Mouse (Mus musculus) myocyte (in vitro differentiated cells): ENCODE measurements around the gene Trib3. TPM values are rescaled to one million over a fixed set of nuclear protein-coding genes. Genes with fewer than 3 reads are reported as not detected.

ENCODE experiments used
- H3K27me3 ChIP-seq: one replicate; pipeline ENCODE4 v1.6.1; 2011; ENCODE audit not compliant: control insufficient read depth, insufficient read depth, insufficient read length
- H3K36me3 ChIP-seq: one replicate; pipeline ENCODE4 v1.6.1; 2011; ENCODE audit not compliant: control insufficient read depth, insufficient read depth
- H3K4me2 ChIP-seq: one replicate; pipeline ENCODE4 v1.6.1; 2011; ENCODE audit warnings: low read depth, control low read depth
- H3K4me3 ChIP-seq: one replicate; pipeline ENCODE4 v1.5.1; 2011; ENCODE audit warnings: mild to moderate bottlenecking, control low read depth, moderate library complexity
- H3K79me2 ChIP-seq: one replicate; pipeline ENCODE4 v1.6.1; 2011; ENCODE audit not compliant: control insufficient read depth, insufficient read depth
- H3ac ChIP-seq: one replicate; pipeline ENCODE4 v1.6.1; 2011; ENCODE audit not compliant: control insufficient read depth, insufficient read length
- CEBPB ChIP-seq: IDR thresholded peaks from 2 replicates; pipeline ENCODE4 v1.6.1; 2011; ENCODE audit warnings: mild to moderate bottlenecking, moderate library complexity; ENCODE audit not compliant: poor library complexity, insufficient read depth, severe bottlenecking
- E2F4 ChIP-seq: IDR thresholded peaks from one replicate; pipeline ENCODE4 v1.6.1; 2011; ENCODE audit warnings: mild to moderate bottlenecking, control low read depth, moderate library complexity; ENCODE audit not compliant: insufficient read depth
- MAX ChIP-seq: IDR thresholded peaks from one replicate; pipeline ENCODE4 v1.6.1; 2011; ENCODE audit warnings: low read depth, mild to moderate bottlenecking, control low read depth
- MYOD1 ChIP-seq, 3 experiments: IDR thresholded peaks; one replicate each; pipeline ENCODE4 v1.6.1; 2011; ENCODE audit warnings: control low read depth in 2 of 3, low read depth in 2 of 3, mild to moderate bottlenecking in 2 of 3, moderate library complexity in 1 of 3; ENCODE audit not compliant: insufficient read length in 2 of 3, control insufficient read depth in 1 of 3
- MYOG ChIP-seq, 3 experiments: IDR thresholded peaks; one replicate each; pipeline ENCODE4 v1.6.1; 2011; ENCODE audit warnings: control low read depth in 2 of 3, low read depth in 2 of 3, mild to moderate bottlenecking in 2 of 3; ENCODE audit not compliant: insufficient read length in 2 of 3, control insufficient read depth in 1 of 3, insufficient read depth in 1 of 3
- POLR2A ChIP-seq: IDR thresholded peaks from one replicate; pipeline ENCODE4 v1.6.1; 2011; ENCODE audit warnings: low read depth, mild to moderate bottlenecking, control low read depth, moderate library complexity; ENCODE audit not compliant: insufficient read length
- POLR2AphosphoS2 ChIP-seq: IDR thresholded peaks from one replicate; pipeline ENCODE4 v1.6.1; 2011; ENCODE audit warnings: low read depth, control low read depth; ENCODE audit not compliant: insufficient read length
- REST ChIP-seq: IDR thresholded peaks from one replicate; pipeline ENCODE4 v1.6.1; 2011; ENCODE audit warnings: mild to moderate bottlenecking, control low read depth, moderate library complexity; ENCODE audit not compliant: insufficient read depth, insufficient read length
- SRF ChIP-seq: IDR thresholded peaks from one replicate; pipeline ENCODE4 v1.6.1; 2011; ENCODE audit warnings: low read depth; ENCODE audit not compliant: control insufficient read depth, insufficient read length
- TCF12 ChIP-seq: IDR thresholded peaks from one replicate; pipeline ENCODE4 v1.6.1; 2011; ENCODE audit warnings: mild to moderate bottlenecking, control low read depth; ENCODE audit not compliant: poor library complexity, insufficient read depth, severe bottlenecking
- TCF3 ChIP-seq: IDR thresholded peaks from one replicate; pipeline ENCODE4 v1.6.1; 2011; ENCODE audit warnings: low read depth, control low read depth; ENCODE audit not compliant: insufficient read length
- USF1 ChIP-seq: IDR thresholded peaks from one replicate; pipeline ENCODE4 v1.6.1; 2011; ENCODE audit warnings: low read depth, mild to moderate bottlenecking, control low read depth, moderate library complexity
- polyA plus RNA-seq: library from polyadenylated mRNA; unstranded; fragments of >200 nt; fragmentation: generic; extraction: Trizol; gene quantifications from one replicate; pipeline ENCODE4 v1.2.1, GENCODE M21; 2012; ENCODE audit warnings: missing spikeins

Gene Trib3
- polyA plus RNA-seq, 1 experiment, result 410 TPM

DNA sequence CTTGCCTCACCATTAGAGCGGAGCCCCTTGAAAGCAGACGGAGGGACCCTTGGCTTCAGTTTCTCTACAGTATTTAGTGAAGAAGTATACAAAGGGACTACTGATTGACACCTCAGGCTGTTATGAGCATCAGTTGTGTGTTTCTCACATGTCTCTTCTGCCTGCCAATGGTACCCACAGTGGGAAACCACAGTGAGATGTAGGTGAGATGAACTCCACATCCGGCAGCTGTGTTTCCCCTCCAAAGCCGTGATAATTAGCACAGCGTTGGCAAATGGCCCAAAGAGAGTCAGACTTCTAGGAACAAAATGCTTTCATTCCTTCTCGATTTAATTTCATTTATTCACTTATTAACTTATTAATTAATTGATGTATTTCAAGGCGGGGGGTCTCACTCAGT lies 28.3 kb upstream of the Trib3 start:
- no peaks in the 10 kb centered on the region for H3K79me2 ChIP-seq
- H3K27me3 ChIP-seq, result peaks cover 34% of the 10 kb centered on the region
- no peak overlapping the region for H3K4me2 ChIP-seq
- no peaks in the 10 kb centered on the region for H3K36me3 ChIP-seq
- H3ac ChIP-seq, result no peak overlapping the region
- TF ChIP-seq MAX, result no peak
- no peak for TF ChIP-seq POLR2AphosphoS2
- H3K4me3 ChIP-seq, result no peak overlapping the region

DNA sequence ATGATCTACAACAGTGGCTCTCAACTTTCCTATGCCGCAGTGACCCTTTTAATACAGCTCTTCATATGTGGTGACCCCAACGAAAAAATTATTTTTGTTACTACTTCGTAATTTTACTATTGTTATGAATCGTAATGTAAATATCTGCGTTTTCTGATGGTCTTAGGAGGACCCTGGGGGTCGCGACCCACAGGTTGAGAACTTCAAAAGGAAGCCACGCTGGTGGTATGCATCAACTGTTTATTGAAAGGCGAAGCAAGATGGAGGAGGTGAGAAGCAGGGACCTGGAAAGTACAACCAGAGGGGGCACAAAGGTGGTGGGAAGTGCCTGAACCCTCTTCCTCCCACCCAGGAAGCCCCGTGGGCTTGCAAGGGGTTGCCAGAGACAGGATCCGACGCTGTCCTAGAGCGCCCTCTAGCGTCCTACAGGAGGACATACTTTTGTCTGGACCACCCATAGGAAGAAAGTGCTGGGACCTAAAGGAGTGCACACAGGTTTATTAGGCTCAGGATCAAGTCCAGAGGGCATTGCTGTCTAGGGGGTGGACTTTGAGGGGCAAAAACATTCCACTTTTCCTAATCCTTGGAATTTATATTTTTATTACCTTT lies 24.8 kb upstream of the Trib3 start:
- Histone ChIP-seq H3K36me3 (no peaks in the 10 kb centered on the region), H3ac (no peak overlapping the region), H3K27me3 (peaks cover 2% of the 10 kb centered on the region), H3K79me2 (no peaks in the 10 kb centered on the region), H3K4me3 (no peak overlapping the region), H3K4me2 (peak overlapping the region; percentile 44)
- TF ChIP-seq POLR2A (no peak), TCF12 (no peak), TCF3 (no peak), CEBPB (no peak), MAX (no peak), POLR2AphosphoS2 (no peak), REST (no peak), E2F4 (no peak), MYOD1 (IDR thresholded peaks at IDR 0.05; ENCODE audit: control insufficient read depth in 1 of 3, insufficient read length in 2 of 3, low read depth in 2 of 3) (no peak), MYOG (IDR thresholded peaks at IDR 0.05; ENCODE audit: control insufficient read depth in 1 of 3, insufficient read depth in 1 of 3, insufficient read length in 2 of 3, low read depth in 2 of 3) (no peak), SRF (no peak), USF1 (no peak)

DNA sequence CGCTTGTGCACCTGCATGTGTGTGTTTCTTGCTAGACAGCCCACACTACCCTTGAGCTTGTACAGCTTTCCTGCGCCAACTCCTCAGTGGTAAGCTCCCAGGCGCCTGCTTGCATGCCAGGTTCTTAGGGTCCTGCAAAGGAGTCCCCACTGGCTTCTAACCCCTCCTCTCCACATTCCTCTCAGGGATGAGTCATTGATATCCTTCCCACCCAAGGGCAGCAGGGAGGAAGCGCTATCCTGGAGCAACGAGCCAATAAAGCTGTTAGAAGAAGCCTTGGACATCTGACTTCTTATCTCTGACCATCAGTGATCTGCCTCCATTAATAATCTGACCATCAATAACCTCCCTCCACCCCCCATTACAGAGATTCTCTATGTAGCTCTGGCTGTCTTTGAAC lies 24.1 kb upstream of the Trib3 start:
- Histone ChIP-seq H3K4me3 (no peak overlapping the region), H3ac (no peak overlapping the region), H3K27me3 (no peaks in the 10 kb centered on the region), H3K36me3 (no peaks in the 10 kb centered on the region), H3K4me2 (no peak overlapping the region), H3K79me2 (no peaks in the 10 kb centered on the region)
- TF ChIP-seq POLR2AphosphoS2, result no peak

DNA sequence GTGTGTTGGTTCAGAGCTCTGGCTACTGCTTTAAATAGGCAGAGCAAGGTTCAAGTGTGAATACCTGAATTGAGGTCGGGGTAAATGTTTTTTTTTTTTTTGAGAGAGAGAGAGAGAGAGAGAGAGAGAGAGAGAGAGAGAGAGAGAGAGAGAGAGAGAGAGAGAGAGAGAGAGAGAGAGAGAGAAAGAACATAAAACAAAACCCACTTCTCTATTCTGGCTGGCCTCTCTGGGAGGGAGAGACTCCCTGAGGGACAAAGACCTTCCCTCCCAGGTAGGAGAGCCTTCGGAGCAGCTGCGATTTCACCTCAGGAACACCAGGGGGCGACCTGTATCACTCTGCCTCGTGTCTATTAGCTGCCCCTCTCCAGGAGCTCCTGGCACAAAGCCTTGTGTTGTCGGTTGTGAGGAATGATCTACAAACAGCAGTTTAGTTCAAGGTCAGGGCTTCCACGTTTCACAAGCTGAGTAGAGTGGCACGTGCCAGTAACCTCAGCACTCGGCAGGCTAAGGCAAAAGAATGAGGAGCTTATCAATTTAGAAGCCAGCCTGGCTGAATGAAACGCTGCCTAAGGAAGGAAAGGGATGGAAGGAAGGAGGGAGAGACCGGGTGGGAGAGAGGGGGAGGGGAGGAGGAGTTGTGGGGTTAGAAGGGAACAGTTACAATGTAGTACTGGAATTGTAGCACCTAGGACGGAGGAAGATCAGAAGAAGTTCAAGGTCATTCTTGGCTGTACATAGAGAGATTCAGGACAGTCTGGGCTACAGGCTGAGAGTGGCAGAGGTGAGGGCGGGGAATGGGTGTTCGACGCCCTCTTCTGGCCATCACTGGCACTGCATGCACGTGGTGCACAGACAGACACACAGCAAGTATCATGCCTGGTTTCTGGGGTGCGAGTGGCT lies 19.7 kb upstream of the Trib3 start:
- Histone ChIP-seq H3ac (no peak overlapping the region), H3K27me3 (no peaks in the 10 kb centered on the region), H3K36me3 (no peaks in the 10 kb centered on the region), H3K79me2 (no peaks in the 10 kb centered on the region), H3K4me3 (no peak overlapping the region), H3K4me2 (peak overlapping the region; percentile 62)
- TF ChIP-seq MAX (no peak), REST (no peak), POLR2AphosphoS2 (no peak), E2F4 (no peak), MYOD1 (IDR thresholded peaks at IDR 0.05; ENCODE audit: control insufficient read depth in 1 of 3, insufficient read length in 2 of 3, low read depth in 2 of 3) (no peak), TCF3 (no peak), POLR2A (no peak), USF1 (no peak)

DNA sequence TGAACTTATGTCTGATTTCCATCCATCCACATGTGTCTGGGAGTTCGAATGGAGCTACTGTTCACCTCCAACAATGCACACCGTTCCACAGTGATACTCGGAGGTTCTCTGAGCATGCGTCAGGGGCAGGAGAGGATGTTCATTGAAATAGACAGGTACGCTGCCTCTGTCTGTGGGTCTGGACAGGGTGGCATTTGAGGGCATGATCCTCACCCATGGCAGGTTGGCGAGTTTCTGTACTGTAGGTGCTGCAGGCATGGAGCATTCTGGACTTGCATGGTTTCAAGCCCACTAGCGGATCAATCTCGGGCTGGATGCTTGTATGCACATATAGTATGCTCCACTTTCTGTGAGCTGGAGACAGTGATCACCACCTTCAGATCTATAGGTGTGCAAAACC lies 17.4 kb upstream of the Trib3 start:
- no peaks in the 10 kb centered on the region for H3K27me3 ChIP-seq
- H3K79me2 ChIP-seq, result no peaks in the 10 kb centered on the region
- no peak overlapping the region for H3ac ChIP-seq
- H3K4me3 ChIP-seq, result no peak overlapping the region
- H3K36me3 ChIP-seq, result no peaks in the 10 kb centered on the region
- H3K4me2 ChIP-seq, result no peak overlapping the region
- TF ChIP-seq SRF (no peak), POLR2AphosphoS2 (no peak), TCF3 (no peak), MYOD1 (IDR thresholded peaks at IDR 0.05; ENCODE audit: control insufficient read depth in 1 of 3, insufficient read length in 2 of 3, low read depth in 2 of 3) (no peak), POLR2A (no peak), USF1 (no peak), E2F4 (no peak), MYOG (IDR thresholded peaks at IDR 0.05; ENCODE audit: control insufficient read depth in 1 of 3, insufficient read depth in 1 of 3, insufficient read length in 2 of 3, low read depth in 2 of 3) (no peak), REST (no peak), MAX (no peak), CEBPB (no peak), TCF12 (no peak)
